Mouse (Mus musculus): ENCODE measurements around the gene Slc25a47.

Slc25a47 gene

GRCm38 (mm10) chr12:108826958-108827535, 8.8 kb upstream of the Slc25a47 start:
- no peak for DNase-seq

DNA sequence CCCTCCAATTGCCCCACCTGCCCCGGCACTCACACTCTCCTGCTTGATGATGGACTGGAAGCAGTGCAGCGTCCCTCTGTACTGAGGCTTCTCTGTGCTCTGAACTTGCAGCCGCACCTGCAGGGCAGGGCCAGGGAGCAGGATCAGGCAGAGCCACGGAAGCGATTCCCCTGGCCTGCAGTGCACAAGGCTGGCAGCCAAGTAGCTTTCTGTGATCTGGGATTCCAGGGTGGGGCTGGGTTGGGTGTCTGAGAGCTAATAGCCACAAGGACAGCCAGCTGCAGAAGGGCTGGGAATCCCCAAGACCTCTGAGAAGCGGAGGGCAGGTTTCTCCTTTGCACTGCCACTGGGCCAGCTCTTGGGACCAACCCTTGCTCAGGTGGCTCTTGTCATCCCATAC, 8.2 kb upstream of the Slc25a47 start:
- DNase-seq: no peak

DNA sequence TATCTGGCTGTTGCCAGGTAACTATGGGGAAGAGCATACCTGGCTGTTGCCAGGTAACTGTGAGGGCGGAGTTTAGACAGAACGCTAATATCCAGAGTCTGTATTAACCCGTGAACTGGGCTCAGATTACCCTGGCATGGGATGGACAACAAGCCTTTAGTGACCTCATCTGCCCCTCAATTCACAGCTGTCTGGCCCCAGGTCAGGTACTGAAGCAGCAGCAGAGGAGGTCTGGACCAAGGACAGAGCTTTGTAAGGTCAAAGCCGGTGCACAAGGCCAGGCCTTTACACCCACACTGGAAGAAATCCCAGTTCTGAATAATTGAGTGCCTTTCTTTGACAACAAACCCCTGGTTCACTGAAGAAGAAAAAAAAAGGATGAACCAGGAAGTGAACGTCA, 6.2 kb upstream of the Slc25a47 start:
- DNase-seq: peak; percentile 21

DNA sequence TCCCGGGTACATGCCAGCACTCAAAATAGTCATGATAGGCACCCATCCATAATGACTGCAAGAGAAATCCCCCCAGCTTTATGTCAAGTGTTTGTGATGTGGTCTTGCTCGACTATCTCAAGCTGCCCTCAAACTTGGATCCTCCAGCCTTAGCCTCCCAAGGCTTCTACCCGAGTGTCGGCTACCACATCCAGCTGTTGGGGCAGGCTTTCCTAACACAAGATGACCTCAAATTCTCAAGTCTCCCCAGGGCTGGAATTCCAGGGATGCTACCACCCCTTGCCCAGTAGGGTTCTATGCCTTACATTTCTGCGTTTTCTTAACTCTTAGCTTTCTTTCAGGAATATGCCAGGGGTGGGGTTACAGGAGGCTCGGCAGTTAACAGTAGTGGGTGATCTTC, 5.5 kb upstream of the Slc25a47 start:
- no peak for DNase-seq

GRCm38 (mm10) chr12:108831966-108832643, 3.7 kb upstream of the Slc25a47 start:
- DNase-seq: peak; percentile 79

DNA sequence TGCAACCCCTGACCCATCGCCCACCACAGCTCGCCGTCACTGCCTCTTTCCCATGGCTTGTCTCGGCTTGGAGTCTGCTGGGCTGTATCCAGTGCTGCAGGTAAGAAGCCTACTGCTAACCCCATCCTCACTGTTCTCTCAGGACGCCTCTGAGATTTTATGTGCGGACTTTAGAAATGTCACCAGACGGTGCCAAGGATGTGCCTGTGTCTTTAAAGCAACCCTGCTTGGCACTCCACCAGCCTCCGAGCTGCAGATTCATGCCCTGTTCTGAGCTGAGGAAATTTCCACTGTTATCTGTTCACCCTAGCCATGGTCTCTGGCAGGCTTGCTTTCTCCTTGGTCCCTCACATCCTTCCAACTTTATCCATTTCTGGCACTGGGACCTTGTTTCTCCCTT, 3.0 kb upstream of the Slc25a47 start:
- peak; percentile 28 for DNase-seq

DNA sequence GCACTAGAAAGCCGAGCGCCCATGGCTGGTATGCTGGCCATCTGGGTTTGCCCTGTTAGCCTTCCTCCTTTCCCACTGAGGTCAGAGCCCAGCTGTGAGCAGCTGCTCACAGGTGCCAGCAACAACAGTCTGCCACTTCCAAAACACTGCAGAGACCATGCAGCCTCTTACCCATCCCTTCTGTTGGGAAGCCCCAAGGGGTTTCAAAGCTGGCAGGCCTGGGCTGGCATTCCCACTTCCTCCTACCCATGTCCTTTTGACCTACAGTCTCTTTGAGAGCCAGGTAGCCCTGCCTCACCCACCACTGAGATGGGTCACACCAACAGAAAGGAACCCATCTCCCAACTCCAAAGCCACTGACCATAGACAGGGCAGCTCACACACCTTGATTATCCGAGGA, 2.4 kb upstream of the Slc25a47 start:
- DNase-seq: no peak

DNA sequence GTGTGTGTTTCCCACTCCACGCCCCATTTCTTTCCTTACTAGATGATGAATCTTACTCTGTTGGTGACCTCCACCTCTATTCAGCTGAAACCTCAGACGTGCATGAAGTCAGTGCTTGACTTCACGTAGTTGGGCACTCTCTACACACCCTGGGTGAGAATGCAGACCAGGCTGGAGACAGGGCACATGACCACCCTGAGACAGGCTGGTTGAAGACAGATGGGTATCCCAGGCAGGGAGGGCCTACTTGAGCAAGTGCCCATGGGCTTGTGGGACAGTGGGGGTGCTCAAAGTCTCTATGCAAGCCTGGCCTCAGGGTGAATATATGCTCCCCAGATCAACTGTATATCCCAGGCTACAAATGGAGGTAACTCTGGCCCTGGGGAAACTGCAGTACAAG, 1.5 kb upstream of the Slc25a47 start:
- no peak for DNase-seq

DNA sequence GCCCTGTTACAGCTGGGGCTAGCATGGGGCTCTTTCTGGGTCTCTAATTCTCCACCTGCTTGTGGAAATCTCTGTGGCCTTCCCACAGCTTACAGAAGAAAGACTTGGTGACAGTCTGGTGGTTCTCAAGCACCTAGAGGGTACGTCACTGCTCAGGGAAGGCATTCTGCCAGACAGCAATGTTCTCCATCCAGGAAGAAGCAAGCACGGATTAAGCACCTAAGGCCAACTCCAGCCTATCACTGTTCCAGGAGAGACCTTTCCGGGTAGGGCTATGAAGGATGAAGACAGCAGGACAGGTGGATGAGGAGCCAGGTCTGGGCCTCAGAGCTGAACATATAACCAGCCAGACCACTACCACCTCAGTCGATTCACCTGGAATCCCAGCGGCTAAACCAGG, 1.1 kb upstream of the Slc25a47 start:
- DNase-seq: no peak

- no peak for DNase-seq
These were observed 522 bp upstream of the Slc25a47 start for GRCm38 (mm10) chr12:108835208-108835839.

DNA sequence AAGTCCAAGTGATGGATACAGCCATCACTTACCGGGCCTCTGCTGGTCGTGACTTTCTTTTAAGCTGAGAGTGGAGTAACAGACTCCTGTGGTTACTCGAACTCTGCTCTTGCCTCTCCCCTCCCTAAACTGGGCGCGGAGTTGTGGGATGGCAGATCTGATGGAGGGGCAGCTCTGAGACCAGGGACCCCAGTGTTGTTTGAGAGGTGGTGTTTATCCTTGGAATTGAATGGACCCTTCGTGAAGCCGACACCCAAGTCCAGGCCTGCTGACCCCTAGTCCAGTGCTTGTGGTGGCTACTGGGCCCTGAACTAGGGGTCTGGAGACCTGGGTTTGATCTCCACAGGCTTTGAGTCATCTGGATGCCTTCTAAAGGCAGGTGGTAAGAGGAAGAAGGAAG, 876 bp downstream of the Slc25a47 start:
- DNase-seq: no peak

DNA sequence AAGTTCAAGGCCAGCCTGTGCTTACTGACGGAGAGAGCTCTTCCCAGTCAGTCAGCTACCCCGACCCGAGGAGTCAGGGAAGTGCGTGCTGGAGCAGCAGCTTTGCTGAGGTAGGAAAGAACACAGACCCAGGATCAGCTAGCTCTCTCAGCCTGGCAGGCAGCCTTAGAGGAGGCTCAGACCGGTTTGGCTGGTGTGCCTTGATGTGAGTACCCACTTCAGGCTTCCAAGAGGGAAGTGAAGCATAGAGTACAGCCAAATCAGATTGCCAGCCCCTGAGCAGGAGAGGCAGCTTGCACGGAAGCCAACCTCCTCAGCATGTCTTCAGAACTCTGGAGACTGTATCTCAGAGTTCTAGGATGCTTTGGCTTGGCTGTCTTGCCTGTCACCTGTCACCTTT, 5.3 kb downstream of the Slc25a47 start:
- DNase-seq: peak; percentile 60

GRCm38 (mm10) chr12:108842663-108843062, 6.8 kb downstream of the Slc25a47 start:
- DNase-seq: no peak

- peak; percentile 33 for DNase-seq
These were observed 12.2 kb downstream of the Slc25a47 start for GRCm38 (mm10) chr12:108848033-108848432.

DNA sequence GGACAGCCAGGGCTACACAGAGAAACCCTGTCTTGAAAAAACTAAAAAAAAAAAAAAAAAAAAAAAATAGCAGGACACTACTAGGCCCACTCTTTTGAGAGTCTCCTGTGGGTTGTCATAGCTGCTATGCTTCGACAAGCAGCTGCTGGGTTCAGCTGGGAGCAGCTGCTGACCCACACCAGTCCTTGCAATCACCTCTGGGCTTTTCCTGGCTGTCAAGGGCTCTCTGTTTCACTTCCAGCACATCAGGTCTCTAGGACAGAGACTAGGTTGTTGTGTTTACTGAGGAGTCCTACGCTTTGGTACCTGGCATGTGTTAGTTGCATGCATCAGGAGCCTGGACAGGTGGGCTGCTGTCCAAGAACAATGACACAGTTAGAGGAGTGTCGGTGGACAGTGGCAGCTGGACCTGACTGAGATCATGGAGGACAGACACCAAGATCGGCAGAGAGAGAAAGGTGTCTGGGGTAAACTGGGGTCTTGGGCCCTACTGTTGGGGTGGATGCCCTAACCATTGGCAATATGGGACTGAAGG, 13.7 kb downstream of the Slc25a47 start:
- DNase-seq: no peak

- DNase-seq: peak; percentile 43
These were observed 14.3 kb downstream of the Slc25a47 start for GRCm38 (mm10) chr12:108850129-108850528.

GRCm38 (mm10) chr12:108850886-108851285, 15.0 kb downstream of the Slc25a47 start:
- no peak for DNase-seq

GRCm38 (mm10) chr12:108852822-108853221, 17.0 kb downstream of the Slc25a47 start:
- no peak for DNase-seq

DNA sequence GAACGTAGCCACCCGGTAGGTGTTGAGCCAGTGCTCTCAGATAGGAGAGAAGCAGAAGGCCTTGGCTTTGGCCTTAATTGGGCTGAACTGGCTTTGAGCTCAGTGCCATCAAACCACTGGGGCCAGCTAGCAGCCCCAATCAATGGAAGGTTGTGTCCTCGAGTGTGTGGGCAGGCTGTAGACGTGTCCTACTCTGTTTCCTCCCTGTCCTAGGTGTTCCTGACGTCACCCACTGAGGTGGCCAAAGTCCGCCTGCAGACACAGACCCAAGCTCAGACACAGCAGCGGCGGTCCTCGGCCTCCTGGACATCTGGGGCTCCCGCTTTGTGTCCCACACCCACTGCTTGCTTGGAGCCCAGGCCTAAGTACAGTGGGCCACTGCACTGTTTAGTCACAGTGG, 19.2 kb downstream of the Slc25a47 start:
- no peak for DNase-seq

DNA sequence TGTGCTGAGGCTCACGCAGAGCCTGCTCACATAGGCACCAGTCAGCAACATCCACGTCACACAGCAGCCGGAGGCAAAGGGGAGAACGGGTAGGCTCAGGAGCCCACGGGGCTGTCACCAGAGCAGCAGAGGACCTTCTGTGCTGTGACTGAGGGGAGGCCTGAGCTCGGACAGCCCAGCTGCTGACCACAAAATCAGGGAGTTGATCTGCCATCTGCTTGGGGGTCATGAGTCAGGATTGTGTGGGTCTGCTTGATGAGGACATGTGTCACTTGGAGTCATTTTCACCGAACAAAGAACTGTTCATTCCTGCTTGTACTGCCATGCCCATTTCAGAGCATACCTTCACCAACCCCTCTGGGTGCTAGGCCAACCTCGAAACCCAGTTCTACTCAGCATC, 20.3 kb downstream of the Slc25a47 start:
- no peak for DNase-seq

GRCm38 (mm10) chr12:108857109-108857508, 21.3 kb downstream of the Slc25a47 start:
- DNase-seq: no peak

GRCm38 (mm10) chr12:108857589-108858184, 21.8 kb downstream of the Slc25a47 start:
- peak; percentile 45 for DNase-seq

- DNase-seq: no peak
These were observed 22.6 kb downstream of the Slc25a47 start for GRCm38 (mm10) chr12:108858486-108858885.

DNA sequence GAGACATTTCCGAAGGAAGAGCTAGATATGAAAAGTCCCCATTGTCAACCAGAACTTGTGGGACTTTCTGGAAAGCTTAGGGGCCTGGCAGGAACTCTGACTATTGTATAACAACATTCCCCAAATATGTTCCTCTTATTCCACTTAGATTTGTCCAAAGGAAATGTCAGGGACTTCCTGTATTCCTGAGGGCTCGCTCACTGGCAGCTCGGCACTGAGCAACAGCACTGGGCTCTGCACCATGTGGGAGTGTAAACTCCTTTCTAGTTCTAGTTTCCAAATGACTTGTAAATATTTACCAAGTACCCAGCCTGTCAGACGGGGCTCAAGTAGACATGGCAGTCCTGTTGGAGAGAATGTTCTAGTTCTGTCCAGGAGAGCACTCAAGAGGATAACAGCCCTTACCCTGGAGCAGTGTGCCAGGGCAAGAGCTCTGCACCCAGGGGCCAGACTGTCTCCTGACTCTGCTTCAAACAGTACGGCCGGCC, 29.2 kb downstream of the Slc25a47 start:
- peak; percentile 41 for DNase-seq
